Mouse (Mus musculus): Measurements from ENCODE around the gene Prss38. TPM values are rescaled to one million over a fixed set of nuclear protein-coding genes. Genes with fewer than 3 reads are reported as not detected.
A peak's percentile ranks its signal among the peaks of the same experiment; 100 is the strongest.

Gene Prss38
- total RNA-seq, 2 experiments from 2014 or later = not detected

DNA sequence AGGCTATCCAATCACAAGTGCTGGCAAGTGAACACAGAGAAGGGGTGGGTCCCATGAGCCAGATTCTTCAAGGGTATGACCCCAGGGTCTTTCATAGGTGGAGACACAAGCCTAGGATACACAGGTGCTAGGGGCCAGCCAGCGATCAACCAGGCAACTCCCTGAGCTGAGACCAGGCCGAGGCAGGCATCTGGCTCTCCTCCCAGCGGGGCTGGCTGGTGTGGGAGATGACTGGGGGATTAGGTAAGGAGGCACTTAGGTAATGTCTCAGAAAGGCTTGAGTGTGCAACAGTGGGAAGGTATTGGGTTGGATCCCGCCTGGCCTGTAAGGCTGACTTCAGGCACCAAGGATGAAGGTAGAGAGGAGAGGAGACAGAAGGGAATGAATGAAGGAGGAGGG lies 40.3 kb downstream of the Prss38 start:
- intact Hi-C loops (cut with DNase I) = no loop called here
- no peak for DNase-seq (ENCODE audit: extremely low spot score in 1 of 2, low spot score in 2 of 2)

DNA sequence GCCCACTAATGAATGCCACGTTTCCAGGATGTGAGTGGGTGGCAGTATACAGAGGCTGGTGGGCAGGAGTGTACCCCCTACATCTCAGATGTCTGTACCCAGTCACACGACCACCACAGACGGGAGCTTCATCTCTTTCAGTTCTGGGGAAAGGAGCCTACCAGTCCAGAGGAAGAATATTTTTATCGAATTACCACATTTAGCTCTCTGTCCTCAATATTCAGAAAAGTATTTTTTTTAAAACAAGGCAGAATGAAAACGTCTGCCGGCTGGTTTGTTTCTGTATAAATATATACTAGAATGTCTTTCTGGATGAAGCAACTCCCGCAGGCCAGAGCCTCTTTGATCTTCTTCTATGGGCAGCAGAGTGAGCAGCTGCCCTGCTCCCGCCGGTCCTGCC lies 42.5 kb downstream of the Prss38 start:
- DNase-seq (ENCODE audit: extremely low spot score in 1 of 2, low spot score in 2 of 2) = no peak
- intact Hi-C loops (cut with DNase I) = no loop called here

DNA sequence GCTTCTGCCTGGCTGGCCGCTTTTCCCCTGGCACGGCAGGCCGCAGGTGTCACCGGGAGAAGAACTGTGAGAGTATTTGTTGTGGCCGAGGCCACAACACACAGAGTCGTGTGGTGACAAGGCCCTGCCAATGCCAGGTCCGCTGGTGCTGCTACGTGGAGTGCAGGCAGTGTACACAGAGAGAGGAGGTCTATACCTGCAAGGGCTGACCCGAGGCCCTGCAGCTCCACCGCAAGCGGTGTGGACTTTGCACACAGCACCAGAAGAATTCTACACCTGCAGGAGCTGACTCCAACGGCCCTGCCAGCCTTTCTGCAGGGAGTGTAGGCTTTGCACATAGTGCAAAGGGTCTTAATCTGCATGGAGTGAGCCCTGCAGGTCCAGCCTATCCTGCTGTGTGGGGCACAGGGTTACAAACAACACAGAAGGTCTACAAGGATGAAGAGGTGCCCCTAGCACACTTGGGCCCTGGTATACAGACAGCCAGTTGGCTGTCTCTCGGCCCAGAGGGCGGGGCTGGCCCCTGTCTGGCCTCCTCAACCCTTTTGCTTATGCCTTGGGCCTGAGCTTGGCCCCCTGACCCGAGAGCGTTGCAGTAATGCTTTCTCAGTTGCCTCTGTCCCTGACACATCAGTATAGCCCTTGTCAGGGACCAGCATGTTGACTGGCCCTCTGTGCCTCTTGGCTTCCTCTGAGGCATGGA lies 44.1 kb downstream of the Prss38 start:
- DNase-seq (ENCODE audit: extremely low spot score in 1 of 2, low spot score in 2 of 2) = no peak
- intact Hi-C loops (cut with DNase I) = no loop called here

DNA sequence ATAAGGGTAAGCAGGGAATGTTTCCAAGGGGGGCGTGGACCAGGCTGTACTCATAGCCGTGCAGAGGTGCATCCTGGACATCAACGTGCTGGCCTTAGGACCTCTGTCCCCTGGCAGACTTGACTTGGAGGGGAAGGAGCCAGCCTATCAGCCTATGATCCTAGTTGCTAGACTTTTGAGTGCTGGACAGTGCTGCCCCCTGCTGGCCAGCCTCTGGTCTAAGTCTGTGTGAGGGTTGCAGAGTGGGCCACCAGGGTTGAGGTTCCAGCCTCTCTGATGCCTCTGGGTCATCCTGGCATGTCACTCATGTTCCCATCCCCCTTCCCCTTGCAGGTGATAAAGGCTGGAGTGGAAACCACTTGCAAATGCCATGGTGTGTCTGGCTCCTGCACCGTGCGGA lies 44.9 kb downstream of the Prss38 start:
- intact Hi-C loops (cut with DNase I) = no loop called here
- peak in 1 of 2 experiments; percentile 80 for DNase-seq (ENCODE audit: extremely low spot score in 1 of 2, low spot score in 2 of 2)

DNA sequence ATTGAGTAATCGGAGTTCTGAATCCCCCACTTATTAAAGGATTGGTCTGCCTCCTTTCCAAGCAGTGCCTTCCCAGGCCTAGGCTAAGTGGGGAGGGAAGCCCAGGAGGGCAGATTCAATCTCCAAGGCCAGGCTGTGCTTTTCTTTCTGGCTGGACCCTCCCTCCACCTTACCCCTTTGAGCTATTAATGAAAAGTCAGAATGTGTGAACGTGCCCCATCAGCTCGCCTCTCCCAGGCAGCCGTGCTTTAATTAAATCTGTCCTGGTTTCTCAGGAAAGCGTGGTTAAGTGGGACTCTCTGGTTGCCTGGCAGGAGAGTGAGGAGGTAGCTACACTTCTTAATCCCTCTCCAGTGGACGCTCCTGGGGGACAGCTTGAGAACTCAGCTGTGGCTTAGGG lies 45.8 kb downstream of the Prss38 start:
- no peak for DNase-seq (ENCODE audit: extremely low spot score in 1 of 2, low spot score in 2 of 2)
- intact Hi-C loops (cut with DNase I) = no loop called here

DNA sequence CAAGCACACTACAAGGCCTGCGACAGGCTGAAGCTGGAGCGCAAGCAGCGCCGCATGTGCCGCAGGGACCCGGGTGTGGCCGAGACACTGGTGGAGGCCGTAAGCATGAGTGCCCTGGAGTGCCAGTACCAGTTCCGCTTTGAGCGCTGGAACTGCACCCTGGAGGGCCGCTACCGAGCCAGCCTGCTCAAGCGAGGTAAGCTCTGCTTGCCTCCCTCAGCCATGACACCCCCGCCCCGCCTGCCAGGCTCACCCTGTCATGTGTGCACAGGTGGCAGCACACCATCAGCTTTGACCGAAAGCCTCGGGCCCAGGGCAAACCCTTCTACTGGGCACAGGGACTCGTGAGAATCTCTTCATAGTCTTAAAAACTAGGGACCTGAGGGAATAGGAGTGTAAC lies 47.8 kb downstream of the Prss38 start:
- DNase-seq (ENCODE audit: extremely low spot score in 1 of 2, low spot score in 2 of 2) = no peak
- intact Hi-C loops (cut with DNase I) = no loop called here

DNA sequence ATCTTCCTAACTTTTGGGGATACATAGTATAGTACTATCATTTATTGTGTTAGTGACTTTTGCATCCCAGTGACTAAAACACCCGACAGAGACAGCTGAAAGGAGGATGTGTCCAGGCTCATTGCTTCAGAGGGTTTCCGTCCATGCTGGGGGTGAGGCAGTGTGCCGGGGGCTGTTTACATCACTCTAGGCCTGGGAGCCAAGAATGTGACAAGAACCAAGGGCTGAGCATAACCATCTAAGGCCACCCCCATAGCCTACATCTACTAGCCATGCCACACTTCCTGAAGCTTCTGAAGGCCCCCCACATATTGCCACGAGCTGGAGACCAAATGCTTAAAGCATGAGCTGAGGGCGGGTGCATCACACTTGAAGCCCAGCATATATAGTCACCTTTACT lies 50.7 kb downstream of the Prss38 start:
- no peak for DNase-seq (ENCODE audit: extremely low spot score in 1 of 2, low spot score in 2 of 2)
- intact Hi-C loops (cut with DNase I) = no loop called here

DNA sequence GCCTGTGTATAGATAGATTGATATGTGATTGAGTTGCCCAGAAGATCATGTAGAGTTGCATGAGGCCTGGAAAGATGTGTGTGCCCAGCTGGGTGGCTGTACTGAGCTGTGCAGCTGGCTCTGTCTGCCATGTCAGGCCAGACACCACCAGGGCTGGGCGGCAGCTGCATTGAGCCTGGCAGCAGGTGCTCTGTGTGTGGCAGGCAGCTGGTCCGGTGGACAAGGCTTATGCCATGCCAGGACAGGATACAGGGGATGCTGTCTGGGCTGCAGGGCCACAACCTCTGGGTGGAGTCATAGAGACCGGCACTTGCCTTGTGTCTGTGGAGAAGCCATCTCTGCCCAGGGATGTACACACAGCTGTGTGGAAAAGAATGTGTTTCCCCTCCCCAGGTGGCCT lies 52.5 kb downstream of the Prss38 start:
- DNase-seq (ENCODE audit: extremely low spot score in 1 of 2, low spot score in 2 of 2) = no peak
- intact Hi-C loops (cut with DNase I) = no loop called here

Small RNAs within 50 kb of the gene (microRNA-seq; reads per million reads assigned to microRNA genes)
- not detected for gene Gm24756

Other genes starting within 250 kb of the Prss38 start
- gene Obscn, start 239.3 kb downstream of the Prss38 start, total RNA-seq (2021) = 1 to 10 TPM; 2.1 to 2.3 TPM
- 10 to 100 TPM; 11.4 to 13.9 TPM for gene Iba57, start 211.9 kb downstream of the Prss38 start, total RNA-seq (2021)
- gene Gjc2, start 192.4 kb downstream of the Prss38 start, total RNA-seq (2021) = 1 to 10 TPM; 1.6 to 3.9 TPM
- 100 to 1,000 TPM; 115 to 117 TPM for gene Guk1, start 183.4 kb downstream of the Prss38 start, total RNA-seq (2021)
- 10 to 100 TPM; 36.7 to 42.7 TPM for gene Mrpl55, start 173.2 kb downstream of the Prss38 start, total RNA-seq (2021)
- 10 to 100 TPM; 19.7 to 20.4 TPM for gene 2310033P09Rik, start 167.3 kb downstream of the Prss38 start, total RNA-seq (2021)
- 100 to 1,000 TPM; 433 to 443 TPM for gene Arf1, start 147.4 kb downstream of the Prss38 start, total RNA-seq (2021)
- gene Wnt3a, start 84.9 kb downstream of the Prss38 start, total RNA-seq (2021) = not detected
- gene Wnt9a, start 68.7 kb downstream of the Prss38 start, total RNA-seq (2021) = 10 to 100 TPM; 14.0 to 15.2 TPM
- gene Jmjd4, start 74.4 kb upstream of the Prss38 start, total RNA-seq (2021) = 10 to 100 TPM; 34.4 to 34.5 TPM
- 100 to 1,000 TPM; 366 to 371 TPM for gene Snap47, start 75.5 kb upstream of the Prss38 start, total RNA-seq (2021)
- 1 to 10 TPM; 4.2 to 4.7 TPM for gene Zfp867, start 96.8 kb upstream of the Prss38 start, total RNA-seq (2021)
- gene Zkscan17, start 151.1 kb upstream of the Prss38 start, total RNA-seq (2021) = 10 to 100 TPM; 15.6 to 16.2 TPM
- gene Nlrp3, start 165.9 kb upstream of the Prss38 start, total RNA-seq (2021) = 1 to 10 TPM in 1 of 2 experiments, under 1 TPM in 1; 0.79 to 1.5 TPM
- gene Olfr222, start 200.6 kb upstream of the Prss38 start, total RNA-seq (2021) = not detected
- gene Olfr223, start 217.6 kb upstream of the Prss38 start, total RNA-seq (2021) = not detected